Mouse (Mus musculus) embryonic facial prominence, embryonic 14.5 days (tissue): ENCODE measurements at regions not wholly inside any gene's neighbourhood (a gene's known extent, or its start where the extent isn't known, plus 50 kb on each side); places are given as distances from the start of the nearest gene placed in this dataset.

ENCODE experiments used
- ATAC-seq: fragments of 200-750 bp; cut with Nextera tagmentation; 2 replicates; pipeline ENCODE4 v1.8.0; 2017; ENCODE audit warnings: low read depth, moderate number of reproducible peaks, moderate TSS enrichment
- DNase-seq: peaks from one replicate; pipeline ENCODE4 v3.0.0-alpha.2; 2015; ENCODE audit warnings: low spot score
- H3K27ac ChIP-seq: fragments of 300-500 bp; sonication (generic); replicated peaks from 2 replicates; pipeline ENCODE4 v1.5.1; 2014; ENCODE audit warnings: low read depth, mild to moderate bottlenecking, low read length, moderate library complexity
- H3K27me3 ChIP-seq: fragments of 300-500 bp; sonication (generic); replicated peaks from 2 replicates; pipeline ENCODE4 v1.6.1; 2014; ENCODE audit warnings: low read length; ENCODE audit not compliant: control insufficient read depth, insufficient read depth
- H3K36me3 ChIP-seq: fragments of 300-500 bp; sonication (generic); 2 replicates; pipeline ENCODE4 v1.6.1; 2014; ENCODE audit warnings: low read length, mixed read lengths; ENCODE audit not compliant: control insufficient read depth, insufficient read depth
- H3K4me1 ChIP-seq: fragments of 300-500 bp; sonication (generic); 2 replicates; pipeline ENCODE4 v1.6.1; 2014; ENCODE audit warnings: antibody characterized with exemption, low read length; ENCODE audit not compliant: control insufficient read depth, insufficient read depth
- H3K4me2 ChIP-seq: fragments of 300-500 bp; sonication (generic); 2 replicates; pipeline ENCODE4 v1.6.1; 2014; ENCODE audit warnings: low read depth, mild to moderate bottlenecking, low read length, moderate library complexity, mixed read lengths
- H3K4me3 ChIP-seq: fragments of 300-500 bp; sonication (generic); 2 replicates; pipeline ENCODE4 v1.5.1; 2014; ENCODE audit warnings: low read depth, mild to moderate bottlenecking, low read length
- H3K9ac ChIP-seq: fragments of 300-500 bp; sonication (generic); 2 replicates; pipeline ENCODE4 v1.6.1; 2014; ENCODE audit warnings: low read depth, mild to moderate bottlenecking, low read length, moderate library complexity, mixed read lengths
- H3K9me3 ChIP-seq: fragments of 300-500 bp; sonication (generic); 2 replicates; pipeline ENCODE4 v1.6.1; 2016; ENCODE audit warnings: low read length; ENCODE audit not compliant: control insufficient read depth
- WGBS: fragments of 180-500 bp; shearing (Covaris S2); extraction: QIAGEN DNeasy Blood & Tissue Kit; methylation state at CpG from one replicate; pipeline ENCODE4 v1.1.7; 2014; 5-methylcytosine and 5-hydroxymethylcytosine counted together

- H3K27me3 ChIP-seq = no peaks in the 10 kb centered on the region
- H3K4me1 ChIP-seq = no peaks in the 10 kb centered on the region
- no peak overlapping the region for H3K9ac ChIP-seq
- 33% methylated on average over 22 of the region's 22 CpGs for WGBS
- H3K36me3 ChIP-seq = no peaks in the 10 kb centered on the region
- 0 out of 2 replicates have a peak overlapping the region, but pooled peaks have one; percentile 28 for H3K27ac ChIP-seq
- no peaks in the 10 kb centered on the region for H3K9me3 ChIP-seq
- H3K4me3 ChIP-seq = no peak overlapping the region
- DNase-seq (peak; percentile 80), ATAC-seq (peak; percentile 82)
- H3K4me2 ChIP-seq = 0 out of 2 replicates have a peak overlapping the region, but pooled peaks have one; percentile 8
Observed at GRCm38 (mm10) chr13:72198341-72199105, 235.0 kb upstream of the Irx1 start.

- H3K4me3 ChIP-seq = no peak overlapping the region
- no peak overlapping the region for H3K4me2 ChIP-seq
- ATAC-seq (no peak), DNase-seq (no peak)
- 87% methylated on average over 5 of the region's 5 CpGs for WGBS
- H3K9ac ChIP-seq = no peak overlapping the region
- H3K36me3 ChIP-seq = no peaks in the 10 kb centered on the region
- no peak overlapping the region for H3K27ac ChIP-seq
- H3K27me3 ChIP-seq = no peaks in the 10 kb centered on the region
- H3K4me1 ChIP-seq = no peaks in the 10 kb centered on the region
- H3K9me3 ChIP-seq = no peaks in the 10 kb centered on the region
Observed at GRCm38 (mm10) chr13:72209518-72209917, 246.0 kb upstream of the Irx1 start.

- H3K27me3 ChIP-seq = no peaks in the 10 kb centered on the region
- no peaks in the 10 kb centered on the region for H3K4me1 ChIP-seq
- 34% methylated on average over 10 of the region's 10 CpGs for WGBS
- no peak for ATAC-seq
- no peak overlapping the region for H3K27ac ChIP-seq
- peak; percentile 4 for DNase-seq
- H3K9me3 ChIP-seq = no peaks in the 10 kb centered on the region
- H3K9ac ChIP-seq = no peak overlapping the region
- no peak overlapping the region for H3K4me3 ChIP-seq
- H3K4me2 ChIP-seq = no peak overlapping the region
- H3K36me3 ChIP-seq = no peaks in the 10 kb centered on the region
Observed at GRCm38 (mm10) chr13:72209946-72210456, 246.5 kb upstream of the Irx1 start.

- no peak for DNase-seq
- Histone ChIP-seq H3K9me3 (no peaks in the 10 kb centered on the region), H3K4me2 (no peak overlapping the region), H3K4me1 (no peaks in the 10 kb centered on the region), H3K27ac (no peak overlapping the region), H3K9ac (no peak overlapping the region), H3K36me3 (no peaks in the 10 kb centered on the region), H3K27me3 (no peaks in the 10 kb centered on the region), H3K4me3 (no peak overlapping the region)
- WGBS = 70% methylated on average over 7 of the region's 7 CpGs
- ATAC-seq = no peak
Observed at GRCm38 (mm10) chr13:72210474-72211309, 247.2 kb upstream of the Irx1 start.

- no peaks in the 10 kb centered on the region for H3K36me3 ChIP-seq
- no peak overlapping the region for H3K4me3 ChIP-seq
- H3K4me1 ChIP-seq = no peaks in the 10 kb centered on the region
- no peak for ATAC-seq
- H3K9me3 ChIP-seq = no peaks in the 10 kb centered on the region
- H3K4me2 ChIP-seq = no peak overlapping the region
- 77% methylated on average over 4 of the region's 4 CpGs for whole genome bisulfite sequencing
- H3K9ac ChIP-seq = no peak overlapping the region
- no peak overlapping the region for H3K27ac ChIP-seq
- H3K27me3 ChIP-seq = no peaks in the 10 kb centered on the region
- no peak for DNase-seq
Observed at GRCm38 (mm10) chr13:72211716-72212115, 248.2 kb upstream of the Irx1 start.

- Histone ChIP-seq H3K4me3 (no peak overlapping the region), H3K4me1 (no peaks in the 10 kb centered on the region), H3K9ac (no peak overlapping the region), H3K4me2 (no peak overlapping the region), H3K27me3 (no peaks in the 10 kb centered on the region), H3K9me3 (no peaks in the 10 kb centered on the region), H3K27ac (no peak overlapping the region), H3K36me3 (no peaks in the 10 kb centered on the region)
- no peak for ATAC-seq
- WGBS = 72% methylated on average over 2 of the region's 2 CpGs
- DNase-seq = no peak
Observed at GRCm38 (mm10) chr13:72212747-72213146, 249.2 kb upstream of the Irx1 start.

- DNase-seq (no peak), ATAC-seq (no peak)
- no peak overlapping the region for H3K4me2 ChIP-seq
- no peak overlapping the region for H3K9ac ChIP-seq
- no peaks in the 10 kb centered on the region for H3K4me1 ChIP-seq
- H3K36me3 ChIP-seq = no peaks in the 10 kb centered on the region
- 86% methylated on average over 2 of the region's 2 CpGs for WGBS
- no peak overlapping the region for H3K27ac ChIP-seq
- H3K9me3 ChIP-seq = no peaks in the 10 kb centered on the region
- no peak overlapping the region for H3K4me3 ChIP-seq
- no peaks in the 10 kb centered on the region for H3K27me3 ChIP-seq
Observed at GRCm38 (mm10) chr13:72219329-72219728, 255.8 kb upstream of the Irx1 start.

GRCm38 (mm10) chr13:72227102-72227501 is 263.6 kb upstream of the Irx1 start:
- Histone ChIP-seq H3K9me3 (no peaks in the 10 kb centered on the region), H3K27me3 (no peaks in the 10 kb centered on the region), H3K4me2 (no peak overlapping the region), H3K27ac (no peak overlapping the region), H3K4me1 (no peaks in the 10 kb centered on the region), H3K9ac (no peak overlapping the region), H3K36me3 (no peaks in the 10 kb centered on the region), H3K4me3 (no peak overlapping the region)
- ATAC-seq (no peak), DNase-seq (no peak)
- 82% methylated on average over 1 of the region's 1 CpGs for WGBS
